Mouse (Mus musculus) midbrain, embryonic 16.5 days (tissue): ENCODE results near the gene Degs2. TPM values are rescaled to one million over a fixed set of nuclear protein-coding genes. Genes with fewer than 3 reads are reported as not detected.

Experiments
- ATAC-seq: fragments of 200-750 bp; cut with Nextera tagmentation; 2 replicates; pipeline ENCODE4 v1.8.0; 2017; ENCODE audit warnings: moderate TSS enrichment
- H3K27ac ChIP-seq: fragments of 300-500 bp; sonication (generic); 2 replicates; pipeline ENCODE4 v1.5.1; 2014; ENCODE audit warnings: mild to moderate bottlenecking, low read length, mixed read lengths
- H3K27me3 ChIP-seq: fragments of 300-500 bp; sonication (generic); 2 replicates; pipeline ENCODE4 v1.6.1; 2014; ENCODE audit warnings: low read depth, low read length, mixed read lengths; ENCODE audit not compliant: control insufficient read depth, insufficient read depth
- H3K36me3 ChIP-seq: fragments of 300-500 bp; sonication (generic); 2 replicates; pipeline ENCODE4 v1.6.1; 2014; ENCODE audit warnings: mild to moderate bottlenecking, low read length, moderate library complexity, mixed read lengths; ENCODE audit not compliant: control insufficient read depth, insufficient read depth
- H3K4me1 ChIP-seq: fragments of 300-500 bp; sonication (generic); 2 replicates; pipeline ENCODE4 v1.6.1; 2014; ENCODE audit warnings: mild to moderate bottlenecking, low read length, mixed read lengths; ENCODE audit not compliant: control insufficient read depth, insufficient read depth
- H3K4me2 ChIP-seq: fragments of 300-500 bp; sonication (generic); 2 replicates; pipeline ENCODE4 v1.6.1; 2014; ENCODE audit warnings: mild to moderate bottlenecking, low read length, mixed read lengths
- H3K4me3 ChIP-seq: fragments of 300-500 bp; sonication (generic); 2 replicates; pipeline ENCODE4 v1.5.1; 2014; ENCODE audit warnings: low read depth, mild to moderate bottlenecking, low read length, moderate library complexity, mixed read lengths
- H3K9ac ChIP-seq: fragments of 300-500 bp; sonication (generic); 2 replicates; pipeline ENCODE4 v1.6.1; 2014; ENCODE audit warnings: low read depth, low read length, mixed read lengths
- H3K9me3 ChIP-seq: fragments of 300-500 bp; sonication (generic); replicated peaks from 2 replicates; pipeline ENCODE4 v1.6.1; 2014; ENCODE audit warnings: mild to moderate bottlenecking, low read length, mixed read lengths; ENCODE audit not compliant: control insufficient read depth, poor library complexity, severe bottlenecking
- whole genome bisulfite sequencing: fragments of 180-500 bp; shearing (Covaris S2); extraction: QIAGEN DNeasy Blood & Tissue Kit; methylation state at CpG from one replicate; pipeline ENCODE4 v1.1.7; 2014; 5-methylcytosine and 5-hydroxymethylcytosine counted together
- polyA plus RNA-seq: library from polyadenylated mRNA; unstranded; fragments of >200 nt; fragmentation: Nextera tagmentation; extraction: Ambion mirVana; gene quantifications from 2 replicates; pipeline ENCODE4 v1.2.1, GENCODE M21; 2015

Degs2 gene
- 2.9 and 3.3 TPM in 2 replicates for polyA plus RNA-seq

DNA sequence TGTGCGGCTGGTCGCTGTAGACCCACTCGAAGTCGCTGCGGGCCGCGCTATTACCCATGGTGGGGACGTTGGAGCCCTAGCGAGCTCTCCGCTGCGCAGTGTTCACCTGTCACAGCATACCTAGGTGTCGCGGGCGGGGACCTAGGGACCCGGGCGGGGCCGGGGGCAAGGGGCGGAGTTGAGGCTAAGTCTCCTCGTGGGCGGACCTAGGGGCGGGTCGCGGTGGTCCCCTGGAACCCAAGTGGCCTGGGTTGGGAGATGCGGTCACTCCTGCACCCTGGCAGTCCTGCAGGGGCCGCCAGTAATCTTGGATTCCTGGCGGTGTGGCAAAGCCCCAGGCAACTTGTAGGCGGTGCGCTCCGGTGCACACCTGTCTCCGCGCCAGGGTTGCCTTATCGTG lies at the start of gene Degs2:
Gene Degs2 (minus strand): TSS at position 131 of the 400 bp plus-strand sequence.
- Histone ChIP-seq H3K9me3 (no peaks in the 10 kb centered on the region), H3K27ac (no peak within 1 kb of the TSS), H3K27me3 (peaks cover 14% of the 10 kb centered on the region), H3K36me3 (no peaks in the 10 kb centered on the region), H3K9ac (0 out of 2 replicates have a peak within 1 kb of the TSS, but pooled peaks have one; percentile 32), H3K4me1 (peaks cover 6% of the 10 kb centered on the region), H3K4me3 (peak within 1 kb of the TSS; percentile 34), H3K4me2 (peak within 1 kb of the TSS; percentile 63)
- WGBS, result 2% methylated on average over 32 of the region's 32 CpGs
- ATAC-seq, result peak; percentile 48; the same call in 1 of the 2 replicates

DNA sequence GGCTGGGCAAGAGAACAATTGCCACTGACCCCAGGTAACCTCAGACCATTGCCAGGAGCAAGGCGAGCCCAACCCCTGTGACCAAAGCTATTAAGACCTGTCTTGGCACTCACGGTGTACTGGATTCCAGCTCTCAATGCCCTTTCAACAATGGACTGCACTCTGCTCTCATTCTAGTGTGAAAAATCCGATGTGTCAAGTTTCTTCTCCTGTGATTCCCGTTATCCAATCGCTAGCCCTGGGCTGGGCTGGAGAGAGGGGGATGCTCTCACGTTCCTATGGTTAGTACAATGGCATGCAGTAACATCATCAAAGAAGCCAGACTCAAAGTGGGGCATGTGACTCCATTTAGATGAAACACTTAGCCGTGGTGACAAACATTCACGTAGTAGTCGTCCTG lies 49.7 kb upstream of the Degs2 start:
- Histone ChIP-seq H3K9me3 (no peaks in the 10 kb centered on the region; the same call in 1 of the 2 replicates), H3K4me2 (no peak overlapping the region), H3K27me3 (no peaks in the 10 kb centered on the region), H3K27ac (no peak overlapping the region), H3K4me1 (no peaks in the 10 kb centered on the region), H3K4me3 (no peak overlapping the region), H3K9ac (no peak overlapping the region), H3K36me3 (no peaks in the 10 kb centered on the region)
- WGBS, result 29% methylated on average over 9 of the region's 9 CpGs
- ATAC-seq, result no peak

DNA sequence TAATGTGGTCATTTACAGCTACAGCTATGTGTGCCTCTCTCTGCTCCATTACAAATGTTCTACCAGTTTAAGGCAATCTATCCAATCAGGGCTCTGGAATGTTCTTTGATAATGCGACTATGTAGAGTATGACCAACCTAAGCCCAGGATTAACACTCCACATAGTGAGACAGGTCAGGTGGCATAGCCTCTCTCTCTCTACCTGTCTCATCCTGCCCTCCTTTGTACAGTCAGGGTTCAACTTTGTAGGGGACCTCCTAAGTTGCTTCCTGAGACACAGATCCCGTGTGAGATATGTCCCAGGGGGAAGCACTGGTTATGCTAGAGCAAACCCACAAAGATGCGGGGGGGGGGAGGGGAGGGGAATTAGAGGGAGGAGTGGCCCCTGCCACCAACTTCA lies 48.1 kb upstream of the Degs2 start:
- Histone ChIP-seq H3K9ac (no peak overlapping the region), H3K4me1 (no peaks in the 10 kb centered on the region), H3K36me3 (no peaks in the 10 kb centered on the region), H3K27ac (no peak overlapping the region), H3K4me3 (no peak overlapping the region), H3K27me3 (no peaks in the 10 kb centered on the region), H3K4me2 (no peak overlapping the region), H3K9me3 (no peaks in the 10 kb centered on the region; the same call in 1 of the 2 replicates)
- ATAC-seq, result no peak
- WGBS, result 90% methylated on average over 3 of the region's 3 CpGs

DNA sequence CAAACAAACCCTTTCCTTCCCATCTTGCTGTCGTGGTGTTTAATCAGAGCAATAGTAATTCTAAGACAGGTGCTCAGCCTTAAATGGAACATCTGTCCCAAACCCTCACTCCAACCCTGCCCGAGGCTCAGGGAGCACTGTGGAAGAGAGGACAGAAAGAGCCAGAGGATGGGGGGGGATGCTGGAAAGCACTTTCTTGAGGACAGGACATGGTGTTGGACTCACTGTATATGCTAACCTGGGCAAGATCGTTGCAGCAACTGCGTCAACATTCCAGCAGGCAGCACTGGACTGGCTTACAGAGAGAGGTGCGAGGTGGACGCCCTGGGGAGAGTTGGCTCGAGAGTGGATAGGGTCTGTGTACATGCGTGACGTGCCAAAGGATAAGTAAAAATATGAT lies 47.3 kb upstream of the Degs2 start:
- Histone ChIP-seq H3K4me1 (no peaks in the 10 kb centered on the region), H3K4me2 (no peak overlapping the region), H3K36me3 (no peaks in the 10 kb centered on the region), H3K27ac (no peak overlapping the region), H3K9ac (no peak overlapping the region), H3K4me3 (no peak overlapping the region), H3K27me3 (no peaks in the 10 kb centered on the region), H3K9me3 (no peaks in the 10 kb centered on the region; the same call in 1 of the 2 replicates)
- ATAC-seq, result no peak
- WGBS, result 87% methylated on average over 9 of the region's 9 CpGs

DNA sequence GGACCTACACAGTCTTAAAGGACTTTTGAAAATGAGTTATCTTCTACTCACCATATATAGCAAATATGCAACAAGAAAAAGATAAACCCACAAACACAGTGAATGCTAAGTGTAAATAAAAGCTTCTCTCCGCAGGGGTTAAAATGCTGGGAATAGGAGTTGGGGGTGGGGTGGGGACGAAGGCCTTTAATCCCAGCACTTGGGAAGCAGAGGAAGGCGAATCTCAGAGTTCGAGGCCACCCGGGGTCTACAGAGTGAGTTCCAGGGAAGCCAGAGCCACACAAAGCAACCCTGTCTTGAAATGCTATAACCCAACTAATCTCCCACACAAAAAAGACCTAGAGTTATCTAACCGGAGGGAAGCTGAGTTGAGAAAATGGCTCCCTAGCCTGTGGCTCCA lies 46.9 kb upstream of the Degs2 start:
- ATAC-seq, result no peak
- no peak overlapping the region for H3K9ac ChIP-seq
- H3K4me2 ChIP-seq, result no peak overlapping the region
- WGBS, result 60% methylated on average over 6 of the region's 6 CpGs
- H3K9me3 ChIP-seq, result no peaks in the 10 kb centered on the region; the same call in 1 of the 2 replicates
- no peak overlapping the region for H3K27ac ChIP-seq
- no peak overlapping the region for H3K4me3 ChIP-seq
- no peaks in the 10 kb centered on the region for H3K4me1 ChIP-seq
- no peaks in the 10 kb centered on the region for H3K36me3 ChIP-seq
- H3K27me3 ChIP-seq, result no peaks in the 10 kb centered on the region

DNA sequence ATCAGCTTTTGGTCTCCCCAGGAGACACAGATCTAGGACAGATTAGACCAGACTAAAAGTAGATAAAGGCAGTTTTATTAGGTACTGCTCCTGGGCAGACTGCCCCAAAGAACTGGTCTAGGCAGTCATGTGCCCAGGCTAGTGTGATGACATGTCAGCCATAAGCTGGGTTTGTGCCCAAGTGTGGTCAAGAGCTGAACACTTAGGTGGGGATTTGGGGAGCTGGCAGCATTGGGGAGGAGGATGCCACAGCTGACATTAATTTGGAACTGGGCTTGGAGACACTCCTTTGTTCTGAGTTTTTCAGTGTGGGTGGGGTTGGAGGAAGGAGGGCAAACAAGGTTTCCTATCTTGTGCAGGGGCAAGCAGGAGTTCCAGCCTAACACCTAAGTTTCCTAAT lies 43.9 kb upstream of the Degs2 start:
- no peak overlapping the region for H3K9ac ChIP-seq
- no peak for ATAC-seq

DNA sequence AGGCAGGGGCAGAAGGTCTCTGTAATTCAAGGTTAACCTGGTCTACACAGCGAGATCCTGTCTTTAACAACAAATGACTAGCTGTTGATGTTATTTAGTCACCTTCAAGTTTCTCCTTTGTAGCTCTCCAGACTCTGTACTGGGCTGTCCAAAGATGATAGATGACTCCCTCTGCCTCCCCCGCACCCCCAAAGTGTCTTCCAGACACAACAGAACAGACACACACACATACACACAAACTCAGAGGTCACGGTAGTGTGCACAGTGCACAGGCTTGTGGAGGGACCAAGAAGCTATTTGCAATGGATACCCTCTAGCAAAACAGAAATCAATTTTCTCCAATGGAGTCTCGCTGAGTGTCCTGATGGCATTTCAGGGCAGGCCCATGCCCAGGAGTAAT lies 40.1 kb upstream of the Degs2 start:
- Histone ChIP-seq H3K27ac (no peak overlapping the region), H3K4me1 (no peaks in the 10 kb centered on the region), H3K36me3 (no peaks in the 10 kb centered on the region), H3K9me3 (no peaks in the 10 kb centered on the region), H3K9ac (no peak overlapping the region), H3K4me3 (no peak overlapping the region), H3K4me2 (no peak overlapping the region), H3K27me3 (no peaks in the 10 kb centered on the region)
- WGBS, result 90% methylated on average over 4 of the region's 4 CpGs
- no peak for ATAC-seq

More for the DNA sequence above, 43.9 kb upstream of the Degs2 start:
- H3K4me3 ChIP-seq, result no peak overlapping the region
- H3K36me3 ChIP-seq, result no peaks in the 10 kb centered on the region
- no peaks in the 10 kb centered on the region; the same call in 1 of the 2 replicates for H3K9me3 ChIP-seq
- no peak overlapping the region for H3K4me2 ChIP-seq
- no peaks in the 10 kb centered on the region for H3K4me1 ChIP-seq
- no peaks in the 10 kb centered on the region for H3K27me3 ChIP-seq
- H3K27ac ChIP-seq, result no peak overlapping the region

DNA sequence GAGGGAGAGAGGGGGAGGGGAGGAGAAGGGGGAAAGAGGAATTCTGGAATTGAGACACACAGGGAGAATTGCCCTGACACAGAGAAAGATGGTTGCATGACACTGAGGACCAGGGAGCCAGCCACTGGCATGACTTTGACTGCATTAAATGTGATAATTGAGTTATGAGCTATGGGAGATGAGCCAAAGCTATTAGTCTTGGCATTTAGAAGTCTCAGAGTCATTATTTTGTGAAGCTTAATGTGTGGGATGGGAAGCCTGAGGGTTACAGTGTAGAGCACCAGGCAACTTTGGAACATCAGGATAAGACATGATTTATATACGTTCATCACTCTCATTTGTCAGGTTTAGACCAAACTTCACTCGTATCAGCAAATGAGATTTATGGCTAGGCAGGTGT lies 39.4 kb upstream of the Degs2 start:
- WGBS, result 92% methylated on average over 2 of the region's 2 CpGs
- Histone ChIP-seq H3K4me3 (no peak overlapping the region), H3K9me3 (no peaks in the 10 kb centered on the region), H3K27ac (no peak overlapping the region), H3K4me1 (no peaks in the 10 kb centered on the region), H3K9ac (no peak overlapping the region), H3K36me3 (no peaks in the 10 kb centered on the region), H3K27me3 (no peaks in the 10 kb centered on the region), H3K4me2 (no peak overlapping the region)
- ATAC-seq, result no peak

DNA sequence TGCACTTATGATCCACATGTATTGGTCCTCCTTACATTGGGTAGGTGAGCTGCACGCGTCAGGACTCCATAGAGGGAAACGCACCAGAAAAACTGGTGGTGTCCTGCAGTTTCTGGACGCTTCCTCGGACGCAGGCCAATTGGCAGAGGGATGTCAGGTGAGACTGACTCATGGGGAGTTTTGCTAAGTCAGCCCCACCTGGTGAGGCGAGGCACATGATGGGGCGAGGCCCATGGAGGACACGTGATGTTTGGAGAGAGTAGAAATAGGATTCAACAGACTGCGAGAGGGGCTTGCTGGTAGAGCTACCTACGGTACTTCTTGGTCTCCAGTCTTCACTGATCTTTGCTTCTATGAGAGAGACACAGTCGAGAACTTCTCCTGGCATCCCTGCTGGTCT lies 36.6 kb upstream of the Degs2 start:
- no peak for ATAC-seq
- no peaks in the 10 kb centered on the region for H3K36me3 ChIP-seq
- no peak overlapping the region for H3K4me2 ChIP-seq
- no peaks in the 10 kb centered on the region for H3K9me3 ChIP-seq
- no peaks in the 10 kb centered on the region for H3K27me3 ChIP-seq
- H3K27ac ChIP-seq, result no peak overlapping the region
- WGBS, result 90% methylated on average over 12 of the region's 12 CpGs
- no peak overlapping the region for H3K4me3 ChIP-seq
- no peak overlapping the region for H3K9ac ChIP-seq
- no peaks in the 10 kb centered on the region for H3K4me1 ChIP-seq
